Mouse (Mus musculus) monocyte, adult 2 months (primary cell): ENCODE measurements around the gene Gm17651.

ENCODE experiments used
- DNase-seq, 2 experiments: peaks; one replicate each; pipeline ENCODE4 v3.0.0; 2022; ENCODE audit warnings: low spot score in 2 of 2, low read depth in 1 of 2

Gm17651 gene

GRCm38 (mm10) chr3:97630746-97631145 is 43.7 kb downstream of the Gm17651 start:
- no peak for DNase-seq

- no peak for DNase-seq
Measured at GRCm38 (mm10) chr3:97629941-97630340, 44.6 kb downstream of the Gm17651 start.

- peak; percentile 8 to 17 for DNase-seq
Measured at GRCm38 (mm10) chr3:97628391-97629001, 46.0 kb downstream of the Gm17651 start, which contains the start of gene Fmo5. Gene Fmo5 (plus strand): TSS chr3:97628804.

- DNase-seq: no peak
Measured at GRCm38 (mm10) chr3:97627893-97628292, 46.6 kb downstream of the Gm17651 start.

GRCm38 (mm10) chr3:97624611-97625010 is 49.9 kb downstream of the Gm17651 start:
- no peak for DNase-seq
